Mouse (Mus musculus) G1E-ER4 (cell line): ENCODE data around the gene Olfm2. TPM values are rescaled to one million over a fixed set of nuclear protein-coding genes. Genes with fewer than 3 reads are reported as not detected.

Experiments used
- GATA1 ChIP-seq: IDR thresholded peaks from one replicate; pipeline ENCODE4 v1.8.0; 2012; ENCODE audit warnings: low read length, inconsistent platforms
- polyA plus RNA-seq: library from polyadenylated mRNA; stranded (reverse); fragments of >175 nt; gene quantifications from 2 replicates; pipeline ENCODE4 v1.2.3, GENCODE M21; 2012

Olfm2 gene
- not detected in 2 replicates for polyA plus RNA-seq

- TF ChIP-seq GATA1 = no peak
These were observed at the start of gene Olfm2 for GRCm38 (mm10) chr9:20746017-20746660. Gene Olfm2 (minus strand): TSS chr9:20746349.

- no peak for TF ChIP-seq GATA1
These were observed 48.1 kb upstream of the Olfm2 start for GRCm38 (mm10) chr9:20794108-20794806.

GRCm38 (mm10) chr9:20790345-20790744, 44.2 kb upstream of the Olfm2 start:
- TF ChIP-seq GATA1 = no peak

DNA sequence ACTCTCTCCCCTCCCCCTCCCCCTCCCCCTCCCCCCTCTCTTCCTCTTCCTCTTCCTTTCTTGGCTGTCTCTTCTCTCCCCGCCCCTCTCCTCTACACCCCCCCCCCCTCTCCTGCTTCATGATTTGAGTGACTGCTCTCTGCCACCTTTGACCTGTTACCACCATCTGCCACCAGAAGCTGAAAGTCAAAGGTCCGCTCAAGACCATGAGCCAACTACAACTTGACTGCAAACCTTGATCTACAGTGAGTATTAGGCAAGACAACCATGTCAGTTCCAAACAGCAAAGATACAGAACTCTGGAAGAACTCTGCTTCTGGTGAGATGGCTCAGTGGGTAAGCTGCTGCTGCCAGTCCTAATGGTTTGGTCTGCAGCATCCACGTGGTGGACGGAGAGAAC, 43.5 kb upstream of the Olfm2 start:
- no peak for TF ChIP-seq GATA1

DNA sequence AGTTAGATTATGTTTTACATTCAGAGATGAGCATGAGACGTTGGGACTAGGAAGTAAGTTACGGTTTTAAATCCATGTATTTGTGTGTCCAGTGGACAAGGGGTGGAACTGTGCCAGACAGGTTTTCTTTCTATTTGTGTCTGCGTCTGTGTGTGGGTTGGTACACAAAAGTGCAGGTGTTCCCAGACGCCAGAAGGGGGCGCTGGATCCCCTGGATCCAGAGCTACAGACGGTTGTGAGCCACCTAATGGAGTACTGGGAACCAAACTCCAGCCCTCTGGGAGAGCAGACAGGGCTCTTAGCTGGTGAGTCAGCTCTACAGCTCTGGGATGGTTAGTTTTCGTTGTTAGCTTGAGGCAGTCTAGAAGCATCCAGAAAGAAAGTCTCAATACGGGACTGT, 41.8 kb upstream of the Olfm2 start:
- no peak for TF ChIP-seq GATA1

- TF ChIP-seq GATA1 = no peak
These were observed 38.9 kb upstream of the Olfm2 start for GRCm38 (mm10) chr9:20785055-20785454.

GRCm38 (mm10) chr9:20781286-20781685, 35.1 kb upstream of the Olfm2 start:
- no peak for TF ChIP-seq GATA1

- no peak for TF ChIP-seq GATA1
These were observed 19.1 kb upstream of the Olfm2 start for GRCm38 (mm10) chr9:20765274-20765673.

DNA sequence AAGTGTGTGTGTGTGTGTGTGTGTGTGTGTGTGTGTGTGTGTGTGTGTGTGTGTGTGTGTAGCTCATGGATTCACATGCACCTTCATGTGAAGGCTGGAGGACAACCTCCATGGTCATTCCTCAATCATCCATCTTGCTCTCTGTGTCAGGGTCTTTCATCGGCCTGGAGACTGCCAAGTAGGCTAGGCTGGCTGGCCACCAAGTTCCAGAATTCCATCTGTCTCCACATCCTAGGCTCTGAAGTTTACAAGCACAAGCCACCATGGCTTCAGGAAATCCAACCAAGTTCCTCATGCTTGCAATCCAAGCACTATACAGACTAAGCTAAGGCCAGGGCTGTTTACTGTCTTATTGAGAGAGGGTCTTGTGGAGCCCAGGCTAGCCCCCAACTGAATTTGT, 16.9 kb upstream of the Olfm2 start:
- no peak for TF ChIP-seq GATA1

GRCm38 (mm10) chr9:20762197-20762961, 16.2 kb upstream of the Olfm2 start:
- TF ChIP-seq GATA1 = no peak

DNA sequence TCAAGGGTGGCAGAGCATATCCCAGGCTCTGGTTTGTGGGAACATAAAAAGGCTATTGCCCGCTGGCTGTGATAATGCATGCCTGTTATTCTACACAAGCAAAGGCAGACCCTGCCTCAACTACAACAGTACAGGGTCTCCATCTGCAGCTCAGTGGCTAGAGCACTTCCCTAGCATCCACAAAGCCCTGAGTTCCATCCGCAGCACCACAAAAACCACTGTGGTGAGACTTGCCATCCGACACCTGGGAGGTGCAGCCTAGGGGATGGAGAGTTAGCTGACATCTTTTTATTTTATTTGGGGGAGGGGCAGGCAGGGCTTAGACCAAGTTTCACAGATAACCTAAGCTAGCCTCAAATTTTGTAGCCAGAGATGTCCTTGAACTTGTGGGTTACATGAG, 15.2 kb upstream of the Olfm2 start:
- TF ChIP-seq GATA1 = no peak

- TF ChIP-seq GATA1 = no peak
These were observed 14.7 kb upstream of the Olfm2 start for GRCm38 (mm10) chr9:20760813-20761212.

GRCm38 (mm10) chr9:20758896-20759295, 12.7 kb upstream of the Olfm2 start:
- no peak for TF ChIP-seq GATA1

- no peak for TF ChIP-seq GATA1
These were observed 12.1 kb upstream of the Olfm2 start for GRCm38 (mm10) chr9:20758243-20758642.

- TF ChIP-seq GATA1 = no peak
These were observed 11.2 kb upstream of the Olfm2 start for GRCm38 (mm10) chr9:20757087-20757955.

GRCm38 (mm10) chr9:20756081-20756700, 10.0 kb upstream of the Olfm2 start:
- TF ChIP-seq GATA1 = no peak
